Mouse (Mus musculus) liver, adult 2 months (tissue): Measurements from ENCODE around the gene Gm28043. TPM values are rescaled to one million over a fixed set of nuclear protein-coding genes. Genes with fewer than 3 reads are reported as not detected.
A peak's percentile ranks its signal among the peaks of the same experiment; 100 is the strongest.

Source experiments
- DNase-seq: peaks from one replicate; pipeline ENCODE4 v3.0.0-alpha.2; 2011; ENCODE audit warnings: low read depth, low spot score; ENCODE audit errors: extremely low read depth
- H3K27ac ChIP-seq: fragments of 200-500 bp; replicated peaks from 2 replicates; pipeline ENCODE4 v1.5.1; 2012; ENCODE audit warnings: low read depth, mild to moderate bottlenecking, control low read depth, inconsistent platforms, low read length; ENCODE audit not compliant: insufficient read depth
- H3K27me3 ChIP-seq: fragments of 200-500 bp; 2 replicates; pipeline ENCODE4 v1.6.1; 2012; ENCODE audit warnings: mild to moderate bottlenecking, moderate library complexity, low read length, inconsistent platforms; ENCODE audit not compliant: control insufficient read depth, insufficient read depth
- H3K36me3 ChIP-seq: fragments of 200-500 bp; 2 replicates; pipeline ENCODE4 v1.6.1; 2012; ENCODE audit warnings: low read length, inconsistent platforms; ENCODE audit not compliant: control insufficient read depth, insufficient read depth
- H3K4me1 ChIP-seq: fragments of 200-500 bp; 2 replicates; pipeline ENCODE4 v1.6.1; 2011; ENCODE audit warnings: low read length; ENCODE audit not compliant: control insufficient read depth, insufficient read depth
- H3K4me3 ChIP-seq: fragments of 200-500 bp; 2 replicates; pipeline ENCODE4 v1.5.1; 2011; ENCODE audit warnings: low read depth, mild to moderate bottlenecking, control low read depth, low read length, moderate library complexity; ENCODE audit not compliant: insufficient read depth
- H3K79me2 ChIP-seq: fragments of 200-500 bp; 2 replicates; pipeline ENCODE4 v1.6.1; 2012; ENCODE audit warnings: inconsistent platforms, mild to moderate bottlenecking, low read length, moderate library complexity; ENCODE audit not compliant: control insufficient read depth, insufficient read depth
- H3K9ac ChIP-seq: fragments of 200-500 bp; 2 replicates; pipeline ENCODE4 v1.6.1; 2012; ENCODE audit warnings: low read depth, mild to moderate bottlenecking, control low read depth, inconsistent platforms, low read length
- CTCF ChIP-seq: fragments of 200-500 bp; IDR thresholded peaks from 2 replicates; pipeline ENCODE4 v1.5.1; 2011; ENCODE audit warnings: low read depth, low read length, control low read depth
- POLR2A ChIP-seq: fragments of 200-500 bp; IDR thresholded peaks from 2 replicates; pipeline ENCODE4 v1.6.1; 2011; ENCODE audit warnings: low read length, control low read depth; ENCODE audit not compliant: insufficient read depth; ENCODE audit errors: extremely low read depth
- WGBS: fragments of 180-500 bp; shearing (Covaris S2); methylation state at CpG from one replicate; pipeline ENCODE4 v1.1.7; 2018; 5-methylcytosine and 5-hydroxymethylcytosine counted together
- polyA plus RNA-seq: library from polyadenylated mRNA; depleted of rRNA; stranded (reverse); fragments of >200 nt; gene quantifications from 2 replicates; pipeline ENCODE4 v1.2.3, GENCODE M21; 2012
- total RNA-seq: library from RNA; depleted of rRNA; stranded (reverse); fragments of >200 nt; gene quantifications from 2 replicates; pipeline ENCODE4 v1.2.3, GENCODE M21; 2014

The Gm28043 gene
- total and polyA plus RNA-seq, 2 experiments: 0.60 to 1.9 TPM

GRCm38 (mm10) chr17:29702938-29703710 lies 88.4 kb downstream of the Gm28043 start:
- H3K36me3 ChIP-seq: peaks cover 27% of the 10 kb centered on the region

GRCm38 (mm10) chr17:29704781-29705180 lies 90.1 kb downstream of the Gm28043 start:
- WGBS: 57% methylated on average over 3 of the region's 3 CpGs
- Histone ChIP-seq H3K4me1 (no peaks in the 10 kb centered on the region), H3K27me3 (no peaks in the 10 kb centered on the region), H3K9ac (no peak overlapping the region), H3K79me2 (no peaks in the 10 kb centered on the region), H3K4me3 (no peak overlapping the region), H3K36me3 (peaks cover 15% of the 10 kb centered on the region; the same call in 1 of the 2 replicates), H3K27ac (no peak overlapping the region)
- TF ChIP-seq CTCF (peak; percentile 75), POLR2A (no peak)
- DNase-seq: no peak

More at GRCm38 (mm10) chr17:29702938-29703710, 88.4 kb downstream of the Gm28043 start:
- Histone ChIP-seq H3K4me3 (no peak overlapping the region), H3K9ac (no peak overlapping the region), H3K79me2 (no peaks in the 10 kb centered on the region), H3K27ac (no peak overlapping the region), H3K27me3 (no peaks in the 10 kb centered on the region), H3K4me1 (no peaks in the 10 kb centered on the region)
- no peak for DNase-seq
- TF ChIP-seq CTCF (no peak), POLR2A (no peak)
- 90% methylated on average over 4 of the region's 4 CpGs for WGBS

GRCm38 (mm10) chr17:29705881-29706280 lies 91.2 kb downstream of the Gm28043 start:
- Histone ChIP-seq H3K4me3 (no peak overlapping the region), H3K4me1 (no peaks in the 10 kb centered on the region), H3K27me3 (no peaks in the 10 kb centered on the region), H3K36me3 (peaks cover 11% of the 10 kb centered on the region; the same call in 1 of the 2 replicates), H3K27ac (no peak overlapping the region), H3K9ac (no peak overlapping the region), H3K79me2 (no peaks in the 10 kb centered on the region)
- DNase-seq: no peak
- 70% methylated on average over 5 of the region's 5 CpGs for WGBS
- TF ChIP-seq POLR2A: no peak
- no peak for TF ChIP-seq CTCF

DNA sequence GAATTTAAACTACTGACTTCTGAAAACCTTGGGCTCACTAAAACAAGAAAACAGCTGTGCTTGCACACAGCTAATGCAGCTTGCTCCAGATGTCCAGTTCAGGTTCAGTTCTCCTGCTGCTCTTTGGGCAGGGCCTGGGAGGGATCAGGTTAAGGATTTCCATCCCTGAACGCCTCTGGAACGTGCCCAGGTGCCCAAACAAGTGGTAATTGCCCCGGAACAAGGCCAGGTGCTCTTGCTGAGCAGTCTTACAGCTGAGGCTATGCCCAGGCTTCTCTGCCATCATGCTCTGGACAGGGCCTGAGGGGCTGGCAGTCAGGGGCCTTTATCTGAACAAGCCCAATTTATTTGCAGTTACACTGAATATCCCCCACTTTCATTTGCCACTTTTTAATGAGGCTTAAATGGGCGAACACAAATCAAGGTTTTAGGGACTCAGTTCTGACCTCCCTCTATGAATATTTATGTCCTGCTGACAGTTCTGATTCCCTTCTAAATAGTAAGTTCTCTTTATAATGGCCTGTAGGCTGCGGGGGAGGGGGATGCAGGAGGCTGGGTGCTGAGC lies 92.4 kb downstream of the Gm28043 start:
- Histone ChIP-seq H3K4me1 (peaks cover 3% of the 10 kb centered on the region; the same call in 1 of the 2 replicates), H3K4me3 (no peak overlapping the region), H3K27me3 (no peaks in the 10 kb centered on the region), H3K9ac (no peak overlapping the region), H3K27ac (no peak overlapping the region), H3K36me3 (peaks cover 6% of the 10 kb centered on the region; the same call in 1 of the 2 replicates), H3K79me2 (no peaks in the 10 kb centered on the region)
- no peak for DNase-seq
- WGBS: 68% methylated on average over 5 of the region's 5 CpGs
- no peak for TF ChIP-seq POLR2A

- H3K4me1 ChIP-seq: peaks cover 3% of the 10 kb centered on the region; the same call in 1 of the 2 replicates
- H3K4me3 ChIP-seq: no peak overlapping the region
- no peak overlapping the region for H3K9ac ChIP-seq
- no peaks in the 10 kb centered on the region for H3K79me2 ChIP-seq
- WGBS: 87% methylated on average over 5 of the region's 5 CpGs
- no peak overlapping the region for H3K27ac ChIP-seq
- no peak for DNase-seq
- no peaks in the 10 kb centered on the region for H3K36me3 ChIP-seq
- TF ChIP-seq POLR2A: no peak
- TF ChIP-seq CTCF: no peak
- H3K27me3 ChIP-seq: no peaks in the 10 kb centered on the region
Observed at GRCm38 (mm10) chr17:29708783-29709182, 94.1 kb downstream of the Gm28043 start.
